Comparison of ENCODE assay signal across 14 mouse cellular contexts in the genomic region with DNA sequence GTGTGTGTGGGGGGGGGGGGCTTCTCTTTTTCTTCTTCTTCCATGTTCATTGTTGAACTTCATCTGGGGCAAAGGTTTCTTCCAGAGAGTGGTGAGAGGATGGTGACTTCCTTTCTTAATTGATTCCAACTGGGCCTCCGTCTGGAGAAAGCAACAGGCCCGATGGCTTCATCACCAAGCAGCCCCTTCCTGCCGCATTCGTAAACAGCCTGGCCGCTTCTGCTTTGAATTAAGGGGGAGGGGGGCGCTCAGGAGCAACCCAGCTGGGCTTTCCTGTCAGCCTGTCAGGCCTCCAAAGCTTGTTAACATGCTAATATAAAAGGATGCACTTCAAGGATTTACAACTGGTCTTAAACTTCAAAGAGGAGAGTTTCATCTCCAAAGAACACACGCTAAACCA.
DNase-seq lines count a peak whose midpoint lies in the region; ATAC-seq and TF ChIP-seq lines count a peak whose summit lies in the region.
"Had no signal": no experiment of that assay in that cellular context is flagged by ENCODE, and none has a peak within 500 bp of the region (broad histone marks: within the 10 kb centered on the region; RNA-seq: fewer than 3 reads in every experiment).

No protein-coding gene starts in this region.

- no peaks in the 10 kb centered on the region for H3K79me2 ChIP-seq in heart, adult 2 months (replicated peaks; ENCODE audit: control insufficient read depth, insufficient read depth, low read length)

- H3K27ac ChIP-seq in heart, embryonic 12.5 days (ENCODE audit: poor library complexity, severe bottlenecking): no peak overlapping the region
- H3K27ac ChIP-seq in heart, adult 2 months: no peak overlapping the region
- H3K27ac ChIP-seq in neural tube, embryonic 15.5 days (replicated peaks): no peak overlapping the region
- no peak overlapping the region for H3K27ac ChIP-seq in forebrain, embryonic 16.5 days (ENCODE audit: low read length)
- H3K27ac ChIP-seq: hindbrain, embryonic 13.5 days had no signal

- ATAC-seq in heart, embryonic 12.5 days (ENCODE audit: insufficient number of reproducible peaks, low FRiP score): no peak
- ATAC-seq in neural tube, embryonic 15.5 days (ENCODE audit: low FRiP score): no peak
- ATAC-seq in forebrain, embryonic 16.5 days: peak; percentile 36; the same call in 1 of the 2 replicates

- H3K4me1 ChIP-seq in heart, embryonic 12.5 days (replicated peaks): peaks cover 12% of the 10 kb centered on the region
- H3K4me1 ChIP-seq in heart, adult 2 months (ENCODE audit: control insufficient read depth, insufficient read depth, low read length): no peaks in the 10 kb centered on the region
- peaks cover 10% of the 10 kb centered on the region; the same call in 1 of the 2 replicates for H3K4me1 ChIP-seq in neural tube, embryonic 15.5 days
- H3K4me1 ChIP-seq in forebrain, embryonic 16.5 days (replicated peaks; ENCODE audit: control insufficient read depth, insufficient read depth, low read length): peaks cover 13% of the 10 kb centered on the region

- peak overlapping the region; percentile 37; the same call in 1 of the 2 replicates for H3K4me2 ChIP-seq in heart, embryonic 12.5 days
- H3K4me2 ChIP-seq in neural tube, embryonic 15.5 days: no peak overlapping the region
- no peak overlapping the region for H3K4me2 ChIP-seq in forebrain, embryonic 16.5 days (ENCODE audit: low read length)
- H3K4me2 ChIP-seq: hindbrain, embryonic 13.5 days had no signal

- H3K36me3 ChIP-seq in heart, embryonic 12.5 days: no peaks in the 10 kb centered on the region
- H3K36me3 ChIP-seq in heart, adult 2 months (ENCODE audit: control insufficient read depth, insufficient read depth, low read length): no peaks in the 10 kb centered on the region
- H3K36me3 ChIP-seq in neural tube, embryonic 15.5 days: no peaks in the 10 kb centered on the region
- no peaks in the 10 kb centered on the region for H3K36me3 ChIP-seq in forebrain, embryonic 16.5 days (ENCODE audit: control insufficient read depth, insufficient read depth)
- H3K36me3 ChIP-seq: hindbrain, embryonic 13.5 days had no signal

- H3K9ac ChIP-seq in heart, embryonic 12.5 days: no peak overlapping the region
- H3K9ac ChIP-seq in heart, adult 2 months (ENCODE audit: low read depth, low read length): no peak overlapping the region
- H3K9ac ChIP-seq in neural tube, embryonic 15.5 days (replicated peaks): no peak overlapping the region
- H3K9ac ChIP-seq in forebrain, embryonic 16.5 days (replicated peaks; ENCODE audit: low read depth, low read length): no peak overlapping the region
- H3K9ac ChIP-seq: hindbrain, embryonic 13.5 days had no signal

- no peak overlapping the region for H3K4me3 ChIP-seq in heart, embryonic 12.5 days
- no peak overlapping the region for H3K4me3 ChIP-seq in heart, adult 2 months
- no peak overlapping the region for H3K4me3 ChIP-seq in neural tube, embryonic 15.5 days (replicated peaks)
- no peak overlapping the region for H3K4me3 ChIP-seq in forebrain, embryonic 16.5 days (replicated peaks; ENCODE audit: low read length)
- H3K4me3 ChIP-seq: erythroblast, embryonic 14.5 days; hindbrain, embryonic 13.5 days had no signal

- intact Hi-C loops in heart, adult 2 months (cut with DNase I): no loop called here

- H3K27me3 ChIP-seq in heart, embryonic 12.5 days (replicated peaks): peaks cover 48% of the 10 kb centered on the region
- no peaks in the 10 kb centered on the region; the same call in 1 of the 2 replicates for H3K27me3 ChIP-seq in heart, adult 2 months (ENCODE audit: control insufficient read depth, insufficient read depth, low read length)
- H3K27me3 ChIP-seq in neural tube, embryonic 15.5 days (replicated peaks): peaks cover 37% of the 10 kb centered on the region
- no peaks in the 10 kb centered on the region for H3K27me3 ChIP-seq in forebrain, embryonic 16.5 days (replicated peaks; ENCODE audit: control insufficient read depth, insufficient read depth, low read length)

- WGBS in heart, embryonic 12.5 days: 9% methylated on average over 7 of the region's 7 CpGs
- 12% methylated on average over 7 of the region's 7 CpGs for WGBS in heart, adult 2 months
- WGBS in neural tube, embryonic 15.5 days: 2% methylated on average over 7 of the region's 7 CpGs
- 2% methylated on average over 7 of the region's 7 CpGs for WGBS in forebrain, embryonic 16.5 days

- DNase-seq in heart, adult 2 months: no peak
- DNase-seq in neural tube, embryonic 10.5 days (ENCODE audit: extremely low spot score, low spot score): peak; percentile 52
- no peak for DNase-seq in adrenal gland, postnatal 14 days
- DNase-seq in ovary, postnatal 10 days (ENCODE audit: low spot score): no peak
- DNase-seq in lung, postnatal 36 days: no peak
- DNase-seq: cerebellum, adult 11 months; liver; lung, postnatal 4 days; thymus, postnatal 14 days had no signal

- no peaks in the 10 kb centered on the region; the same call in 1 of the 2 replicates for H3K9me3 ChIP-seq in heart, embryonic 12.5 days (replicated peaks)
- H3K9me3 ChIP-seq in neural tube, embryonic 15.5 days (replicated peaks): no peaks in the 10 kb centered on the region
- no peaks in the 10 kb centered on the region for H3K9me3 ChIP-seq in forebrain, embryonic 16.5 days (ENCODE audit: control insufficient read depth, low read length)
- H3K9me3 ChIP-seq: hindbrain, embryonic 13.5 days had no signal

- TF ChIP-seq CTCF in heart, adult 2 months (IDR thresholded peaks at IDR 0.05): no peak

- TF ChIP-seq POLR2A in heart, adult 2 months (IDR thresholded peaks at IDR 0.05; ENCODE audit: insufficient read depth, low read depth, low read length): no peak

- no peak for TF ChIP-seq EP300 in heart, adult 2 months (IDR thresholded peaks at IDR 0.05; ENCODE audit: insufficient read depth, low read depth, low read length)
